Mouse (Mus musculus) left cerebral cortex, adult 2 months (tissue): ENCODE measurements at regions not wholly inside any gene's neighbourhood (a gene's known extent, or its start where the extent isn't known, plus 50 kb on each side); places are given as distances from the start of the nearest gene placed in this dataset.
"Not testable (repeated sequence)": the region's sequence is repeated elsewhere in the genome, so short reads cannot be mapped to it uniquely, and the experiment has no call there.

Experiments
- DNase-seq, 2 experiments: peaks; one replicate each; pipeline ENCODE4 v3.0.0; 2021 to 2022; ENCODE audit warnings: low spot score in 2 of 2, mixed read lengths in 1 of 2; ENCODE audit errors: extremely low spot score in 1 of 2
- H3K27ac ChIP-seq: fragments of 200-600 bp; 2 replicates; pipeline ENCODE4 v1.8.1; 2022
- H3K4me3 ChIP-seq: fragments of 200-600 bp; 2 replicates; pipeline ENCODE4 v1.8.1; 2022
- CTCF ChIP-seq: fragments of 200-600 bp; IDR thresholded peaks from 2 replicates; pipeline ENCODE4 v1.8.1; 2022; ENCODE audit warnings: antibody characterized with exemption, mild to moderate bottlenecking, moderate library complexity
- intact Hi-C: fragments of 180-260 bp; cut with DNase I; formaldehyde crosslinking; loops from one replicate; pipeline ENCODE4 v1.15.1; 2025

GRCm38 (mm10) chr5:39215016-39215415 is 338.4 kb upstream of the Clnk start:
- H3K4me3 ChIP-seq, result no peak overlapping the region
- intact Hi-C loops, result loop anchor here (5.0 kb wide), 3 partner anchors 112 to 422 kb away; no protein-coding TSS in a partner anchor
- DNase-seq, result no peak
- H3K27ac ChIP-seq, result no peak overlapping the region; the same call in 1 of the 2 replicates
- TF ChIP-seq CTCF, result peak; percentile 20

- Histone ChIP-seq H3K4me3 (no peak overlapping the region), H3K27ac (no peak overlapping the region)
- TF ChIP-seq CTCF, result no peak
- intact Hi-C loops, result loop anchor here (5.0 kb wide), 1 partner anchor 65 kb away; no protein-coding TSS in a partner anchor
- DNase-seq, result no peak
Measured at GRCm38 (mm10) chr5:39212550-39212949, 335.9 kb upstream of the Clnk start.

- DNase-seq, result no peak
- no peak for TF ChIP-seq CTCF
- no peak overlapping the region for H3K4me3 ChIP-seq
- no peak overlapping the region for H3K27ac ChIP-seq
- intact Hi-C loops, result no loop called here
Measured at GRCm38 (mm10) chr5:39198856-39199255, 322.2 kb upstream of the Clnk start.

- intact Hi-C loops, DNase-seq, H3K4me3 ChIP-seq, H3K27ac ChIP-seq: not testable (repeated sequence)
Measured at GRCm38 (mm10) chr5:39191153-39191552, 314.5 kb upstream of the Clnk start.

- Histone ChIP-seq H3K27ac (no peak overlapping the region), H3K4me3 (no peak overlapping the region)
- no peak for TF ChIP-seq CTCF
- DNase-seq, result no peak
- intact Hi-C loops, result no loop called here
Measured at GRCm38 (mm10) chr5:39181616-39182402, 305.2 kb upstream of the Clnk start.

- intact Hi-C loops, result no loop called here
- TF ChIP-seq CTCF, result no peak
- H3K4me3 ChIP-seq, result no peak overlapping the region
- no peak for DNase-seq
- no peak overlapping the region for H3K27ac ChIP-seq
Measured at GRCm38 (mm10) chr5:39181028-39181427, 304.4 kb upstream of the Clnk start.

GRCm38 (mm10) chr5:39177891-39178290 is 301.3 kb upstream of the Clnk start:
- H3K4me3 ChIP-seq, result no peak overlapping the region
- TF ChIP-seq CTCF, result no peak
- intact Hi-C loops, result no loop called here
- no peak for DNase-seq
- H3K27ac ChIP-seq, result no peak overlapping the region

- no peak overlapping the region for H3K4me3 ChIP-seq
- intact Hi-C loops, result no loop called here
- DNase-seq, result no peak
- no peak for TF ChIP-seq CTCF
- H3K27ac ChIP-seq, result no peak overlapping the region
Measured at GRCm38 (mm10) chr5:39176906-39177305, 300.3 kb upstream of the Clnk start.

- intact Hi-C loops, result no loop called here
- no peak for TF ChIP-seq CTCF
- no peak for DNase-seq
Measured at GRCm38 (mm10) chr5:39173491-39173890, 296.9 kb upstream of the Clnk start.

GRCm38 (mm10) chr5:39159651-39160050 is 283.0 kb upstream of the Clnk start:
- intact Hi-C loops, result no loop called here

More at GRCm38 (mm10) chr5:39173491-39173890, 296.9 kb upstream of the Clnk start:
- Histone ChIP-seq H3K27ac (no peak overlapping the region), H3K4me3 (no peak overlapping the region)

GRCm38 (mm10) chr5:39155763-39156162 is 279.2 kb upstream of the Clnk start:
- intact Hi-C loops, result no loop called here
- DNase-seq, result no peak

More at GRCm38 (mm10) chr5:39159651-39160050, 283.0 kb upstream of the Clnk start:
- Histone ChIP-seq H3K4me3 (no peak overlapping the region), H3K27ac (no peak overlapping the region)
- DNase-seq, result no peak
- no peak for TF ChIP-seq CTCF

GRCm38 (mm10) chr5:39153291-39153794 is 276.7 kb upstream of the Clnk start:
- no peak for DNase-seq
- no peak for TF ChIP-seq CTCF
- H3K4me3 ChIP-seq, result no peak overlapping the region
- H3K27ac ChIP-seq, result no peak overlapping the region
- intact Hi-C loops, result no loop called here

More at GRCm38 (mm10) chr5:39155763-39156162, 279.2 kb upstream of the Clnk start:
- Histone ChIP-seq H3K27ac (no peak overlapping the region), H3K4me3 (no peak overlapping the region)
- no peak for TF ChIP-seq CTCF

- no peak for TF ChIP-seq CTCF
- no peak overlapping the region for H3K4me3 ChIP-seq
- H3K27ac ChIP-seq, result no peak overlapping the region
- intact Hi-C loops, result no loop called here
- no peak for DNase-seq
Measured at GRCm38 (mm10) chr5:39151917-39152316, 275.3 kb upstream of the Clnk start.
